Mouse (Mus musculus): ENCODE data around the gene Plekhm1.

DNA sequence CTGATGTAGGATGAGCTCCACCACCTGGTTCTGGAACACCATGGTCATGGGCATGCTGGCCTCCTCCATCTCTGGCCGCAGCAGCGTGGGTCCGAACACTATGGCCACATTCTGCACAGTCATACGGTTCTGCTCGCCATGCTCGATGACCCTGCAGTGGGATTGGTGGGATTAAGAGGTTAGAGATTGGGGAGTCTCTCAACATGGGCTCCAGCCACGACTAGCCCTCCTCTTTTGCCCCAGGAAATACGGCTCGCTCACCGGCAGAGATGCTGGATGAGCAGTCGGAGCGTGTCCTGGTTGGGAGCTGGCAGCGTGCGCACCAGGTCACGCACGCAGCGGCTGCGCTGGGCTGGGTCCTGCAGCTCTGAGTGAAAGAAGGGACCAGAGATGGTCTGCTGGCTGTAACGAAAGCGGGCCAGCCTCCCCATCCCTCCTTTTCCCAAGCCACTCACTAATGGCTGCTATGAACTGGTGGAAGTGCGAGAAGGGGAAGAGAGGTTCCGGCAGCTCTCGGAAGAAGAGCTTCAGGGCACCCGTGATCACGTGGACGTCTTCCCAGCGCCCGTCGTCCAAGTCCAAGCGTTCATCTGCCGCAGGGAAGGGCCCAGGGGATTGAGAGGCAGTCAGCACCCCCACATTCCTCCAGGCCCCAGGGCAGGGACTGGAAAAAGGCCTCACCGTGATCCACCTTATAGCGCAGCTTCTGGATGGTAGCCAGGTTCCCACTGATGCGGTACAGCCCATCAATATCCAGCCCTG, 79.4 kb downstream of the Plekhm1 start:
- no peak for TF ChIP-seq CTCF (IDR thresholded peaks at IDR 0.05; ENCODE audit: insufficient read depth, low read length)
- no peak for TF ChIP-seq POLR2A (IDR thresholded peaks at IDR 0.05; ENCODE audit: borderline replicate concordance, extremely low read depth, low read depth, low read length)

Data from lung, adult 2 months (tissue).